Mouse (Mus musculus) embryonic facial prominence, embryonic 11.5 days (tissue): ENCODE data around the gene Phlpp1. TPM values are rescaled to one million over a fixed set of nuclear protein-coding genes. Genes with fewer than 3 reads are reported as not detected.

ENCODE experiments used
- ATAC-seq: fragments of 200-750 bp; cut with Nextera tagmentation; replicated peaks from 2 replicates; pipeline ENCODE4 v1.8.0; 2017; ENCODE audit warnings: low read depth; ENCODE audit not compliant: insufficient number of reproducible peaks, low FRiP score, low TSS enrichment
- DNase-seq: peaks from one replicate; pipeline ENCODE4 v3.0.0-alpha.2; 2015; ENCODE audit warnings: low spot score
- H3K27ac ChIP-seq: fragments of 300-500 bp; sonication (generic); replicated peaks from 2 replicates; pipeline ENCODE4 v1.5.1; 2014; ENCODE audit warnings: mild to moderate bottlenecking, low read depth, low read length, control low read depth
- H3K27me3 ChIP-seq: fragments of 300-500 bp; sonication (generic); 2 replicates; pipeline ENCODE4 v1.6.1; 2014; ENCODE audit warnings: mild to moderate bottlenecking, low read length, moderate library complexity, mixed read lengths; ENCODE audit not compliant: control insufficient read depth, insufficient read depth
- H3K36me3 ChIP-seq: fragments of 300-500 bp; sonication (generic); replicated peaks from 2 replicates; pipeline ENCODE4 v1.6.1; 2014; ENCODE audit warnings: low read depth, mild to moderate bottlenecking, low read length, moderate library complexity, mixed read lengths; ENCODE audit not compliant: control insufficient read depth, insufficient read depth
- H3K4me1 ChIP-seq: fragments of 300-500 bp; sonication (generic); 2 replicates; pipeline ENCODE4 v1.6.1; 2014; ENCODE audit warnings: low read length, mixed read lengths; ENCODE audit not compliant: control insufficient read depth, insufficient read depth
- H3K4me2 ChIP-seq: fragments of 300-500 bp; sonication (generic); 2 replicates; pipeline ENCODE4 v1.6.1; 2014; ENCODE audit warnings: low read depth, mild to moderate bottlenecking, control low read depth, low read length, moderate library complexity
- H3K4me3 ChIP-seq: fragments of 300-500 bp; sonication (generic); 2 replicates; pipeline ENCODE4 v1.5.1; 2014; ENCODE audit warnings: low read depth, low read length, control low read depth
- H3K9ac ChIP-seq: fragments of 300-500 bp; sonication (generic); replicated peaks from 2 replicates; pipeline ENCODE4 v1.6.1; 2014; ENCODE audit warnings: mild to moderate bottlenecking, control low read depth, low read length
- H3K9me3 ChIP-seq: fragments of 300-500 bp; sonication (generic); replicated peaks from 2 replicates; pipeline ENCODE4 v1.6.1; 2016; ENCODE audit warnings: mild to moderate bottlenecking, low read length, inconsistent platforms, mixed read lengths; ENCODE audit not compliant: control insufficient read depth
- WGBS: fragments of 180-500 bp; shearing (Covaris S2); extraction: QIAGEN DNeasy Blood & Tissue Kit; methylation state at CpG from one replicate; pipeline ENCODE4 v1.1.7; 2014; 5-methylcytosine and 5-hydroxymethylcytosine counted together
- polyA plus RNA-seq: library from polyadenylated mRNA; unstranded; fragments of >200 nt; fragmentation: Nextera tagmentation; extraction: Ambion mirVana; gene quantifications from 2 replicates; pipeline ENCODE4 v1.2.1, GENCODE M21; 2014

Phlpp1 gene
- polyA plus RNA-seq, 1 experiment from 2014 or later: 3.8 TPM

DNA sequence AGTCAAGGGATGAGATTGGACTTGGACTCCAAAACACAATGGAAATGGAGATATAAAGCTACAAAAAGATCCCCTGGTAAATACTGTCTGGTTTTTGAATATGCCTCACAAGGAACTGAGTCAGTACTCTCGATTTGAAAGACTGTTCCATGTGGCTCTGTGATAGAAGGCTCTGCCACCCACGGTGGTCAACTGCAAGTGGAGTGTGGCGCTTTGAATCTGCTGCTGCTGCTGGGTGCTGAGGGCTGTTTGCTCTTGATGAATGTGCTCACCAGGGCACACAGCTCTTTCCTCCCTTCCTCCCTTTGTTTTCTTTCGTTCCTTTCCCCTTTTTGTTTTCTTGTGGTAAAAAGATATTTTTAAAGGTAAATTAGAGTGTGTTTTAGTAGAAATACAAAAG lies 97.8 kb downstream of the Phlpp1 start:
- 57% methylated on average over 4 of the region's 4 CpGs for WGBS
- H3K27me3 ChIP-seq: no peaks in the 10 kb centered on the region
- no peak overlapping the region for H3K9ac ChIP-seq
- no peak overlapping the region for H3K27ac ChIP-seq
- H3K4me2 ChIP-seq: no peak overlapping the region
- no peaks in the 10 kb centered on the region for H3K9me3 ChIP-seq
- no peaks in the 10 kb centered on the region for H3K36me3 ChIP-seq
- DNase-seq (no peak), ATAC-seq (no peak)
- no peak overlapping the region for H3K4me3 ChIP-seq
- no peaks in the 10 kb centered on the region for H3K4me1 ChIP-seq

DNA sequence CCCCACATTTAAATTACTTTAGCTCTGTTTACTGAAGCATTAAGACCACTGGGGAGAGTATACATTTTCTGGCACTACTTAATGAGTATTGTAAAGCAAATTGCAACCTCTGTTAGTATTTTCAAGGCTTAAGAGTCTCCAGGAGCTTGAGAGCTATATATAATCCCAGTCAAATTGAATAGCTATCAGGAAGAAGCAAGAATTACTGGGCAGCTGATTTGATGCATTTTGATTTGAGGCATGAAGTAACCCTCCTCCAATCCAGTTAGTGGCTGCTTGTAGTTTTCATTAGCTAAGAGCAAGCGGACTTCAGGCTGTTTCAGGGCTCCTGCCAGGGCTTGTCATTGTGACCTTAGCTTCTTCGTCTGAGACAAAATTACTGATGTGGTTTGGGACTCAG lies 101.4 kb downstream of the Phlpp1 start:
- Histone ChIP-seq H3K9me3 (no peaks in the 10 kb centered on the region), H3K27me3 (no peaks in the 10 kb centered on the region), H3K4me2 (no peak overlapping the region), H3K36me3 (no peaks in the 10 kb centered on the region), H3K4me1 (no peaks in the 10 kb centered on the region), H3K27ac (no peak overlapping the region), H3K9ac (no peak overlapping the region), H3K4me3 (no peak overlapping the region)
- 66% methylated on average over 2 of the region's 2 CpGs for WGBS
- DNase-seq (no peak), ATAC-seq (no peak)

DNA sequence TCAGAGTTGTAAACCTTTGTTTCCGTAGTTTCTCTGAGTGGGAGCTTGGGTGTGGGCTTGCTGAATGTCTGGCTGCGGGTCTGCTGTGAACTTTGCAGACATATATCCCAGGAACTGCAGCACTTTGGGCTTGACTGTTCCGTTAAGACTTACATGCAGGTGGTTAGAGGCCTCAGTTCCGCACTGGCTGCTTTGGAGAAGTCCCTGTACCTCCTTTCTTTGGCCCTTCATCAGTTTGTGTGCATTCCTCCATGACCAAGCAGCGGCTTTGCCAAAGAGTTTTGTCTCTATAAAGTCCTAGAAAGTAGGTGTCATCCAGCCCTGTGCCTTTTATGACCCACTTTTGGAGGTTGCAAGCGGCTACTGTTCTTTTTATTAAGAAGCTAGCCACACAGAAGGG lies 102.2 kb downstream of the Phlpp1 start:
- Histone ChIP-seq H3K27me3 (no peaks in the 10 kb centered on the region), H3K9me3 (no peaks in the 10 kb centered on the region), H3K4me3 (no peak overlapping the region), H3K4me1 (no peaks in the 10 kb centered on the region), H3K27ac (no peak overlapping the region), H3K9ac (no peak overlapping the region), H3K36me3 (no peaks in the 10 kb centered on the region), H3K4me2 (no peak overlapping the region)
- ATAC-seq: no peak
- DNase-seq: no peak
- 89% methylated on average over 6 of the region's 6 CpGs for WGBS

DNA sequence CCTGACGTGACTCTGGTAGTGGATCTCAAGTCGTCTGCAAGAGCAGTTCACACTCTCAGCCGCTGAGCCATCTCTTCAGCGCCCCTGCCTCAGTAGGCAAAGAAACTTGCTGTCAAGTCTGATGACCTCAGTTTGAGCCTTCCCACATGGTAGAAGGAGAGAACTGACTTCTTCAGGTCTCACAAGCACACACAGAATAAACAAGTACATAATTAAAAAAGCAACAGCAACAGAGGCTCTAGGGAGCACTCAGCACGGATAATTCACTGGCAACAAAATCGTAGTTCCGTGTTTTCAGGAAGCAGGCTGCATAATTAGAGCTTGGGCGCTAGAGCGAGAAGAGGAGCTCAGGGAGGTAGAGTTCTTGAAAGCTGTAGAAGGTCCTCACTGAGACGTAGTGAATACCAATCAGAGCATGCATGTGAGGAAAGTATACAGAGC lies 103.0 kb downstream of the Phlpp1 start:
- no peak for DNase-seq

DNA sequence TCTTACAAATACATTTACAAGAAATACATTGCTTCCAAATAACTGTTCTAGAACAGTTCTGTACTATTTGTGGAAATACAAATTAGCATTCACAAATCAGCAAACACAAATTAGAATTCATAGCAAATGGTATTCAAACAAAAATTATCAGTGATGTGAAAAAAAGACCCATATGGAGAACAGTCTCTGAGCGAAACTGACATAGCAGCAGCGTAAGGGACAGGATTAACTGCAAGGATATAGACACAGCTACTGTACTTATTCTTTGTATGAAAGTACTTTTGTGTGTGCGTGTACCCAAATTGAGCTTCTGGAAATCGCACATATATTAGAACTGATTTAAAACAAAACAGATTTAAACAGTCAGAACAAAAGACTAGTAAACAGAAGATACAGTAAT lies 103.6 kb downstream of the Phlpp1 start:
- no peak for DNase-seq

More for the DNA sequence above, 103.0 kb downstream of the Phlpp1 start:
- no peak overlapping the region for H3K9ac ChIP-seq
- no peak overlapping the region for H3K4me3 ChIP-seq
- no peaks in the 10 kb centered on the region for H3K9me3 ChIP-seq
- H3K4me2 ChIP-seq: no peak overlapping the region
- H3K4me1 ChIP-seq: no peaks in the 10 kb centered on the region
- H3K36me3 ChIP-seq: no peaks in the 10 kb centered on the region
- H3K27me3 ChIP-seq: no peaks in the 10 kb centered on the region
- 54% methylated on average over 10 of the region's 10 CpGs for WGBS
- ATAC-seq: no peak
- H3K27ac ChIP-seq: no peak overlapping the region

DNA sequence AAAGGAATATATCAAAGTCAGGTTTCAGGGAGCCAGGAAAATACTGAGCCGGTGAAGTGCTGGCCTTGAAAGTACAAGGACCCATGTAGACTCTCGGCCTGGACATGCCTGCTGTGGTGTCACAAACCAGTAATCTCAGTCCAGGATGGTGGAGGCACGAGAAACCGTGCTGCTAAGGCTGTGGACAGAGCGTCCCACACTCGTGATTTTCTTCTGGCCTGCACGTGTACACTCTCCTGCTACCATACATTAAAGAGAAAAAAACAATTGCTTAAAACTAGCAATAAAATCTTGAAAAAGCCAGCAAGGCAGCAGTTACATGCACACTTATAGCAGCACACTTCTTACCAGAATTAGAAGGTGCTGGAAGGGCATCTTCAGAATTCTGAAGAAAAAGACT lies 104.2 kb downstream of the Phlpp1 start:
- H3K9ac ChIP-seq: no peak overlapping the region
- DNase-seq: no peak
- H3K27ac ChIP-seq: no peak overlapping the region
- no peak for ATAC-seq
- H3K4me1 ChIP-seq: no peaks in the 10 kb centered on the region
- H3K4me2 ChIP-seq: no peak overlapping the region
- H3K4me3 ChIP-seq: no peak overlapping the region
- H3K27me3 ChIP-seq: no peaks in the 10 kb centered on the region
- H3K36me3 ChIP-seq: no peaks in the 10 kb centered on the region
- 85% methylated on average over 7 of the region's 7 CpGs for WGBS
- no peaks in the 10 kb centered on the region for H3K9me3 ChIP-seq

More for the DNA sequence above, 103.6 kb downstream of the Phlpp1 start:
- WGBS: 90% methylated on average over 4 of the region's 4 CpGs
- no peaks in the 10 kb centered on the region for H3K27me3 ChIP-seq
- H3K9ac ChIP-seq: no peak overlapping the region
- no peaks in the 10 kb centered on the region for H3K36me3 ChIP-seq
- no peaks in the 10 kb centered on the region for H3K4me1 ChIP-seq
- H3K4me3 ChIP-seq: no peak overlapping the region
- no peak for ATAC-seq
- no peak overlapping the region for H3K4me2 ChIP-seq
- no peaks in the 10 kb centered on the region for H3K9me3 ChIP-seq
- no peak overlapping the region for H3K27ac ChIP-seq

DNA sequence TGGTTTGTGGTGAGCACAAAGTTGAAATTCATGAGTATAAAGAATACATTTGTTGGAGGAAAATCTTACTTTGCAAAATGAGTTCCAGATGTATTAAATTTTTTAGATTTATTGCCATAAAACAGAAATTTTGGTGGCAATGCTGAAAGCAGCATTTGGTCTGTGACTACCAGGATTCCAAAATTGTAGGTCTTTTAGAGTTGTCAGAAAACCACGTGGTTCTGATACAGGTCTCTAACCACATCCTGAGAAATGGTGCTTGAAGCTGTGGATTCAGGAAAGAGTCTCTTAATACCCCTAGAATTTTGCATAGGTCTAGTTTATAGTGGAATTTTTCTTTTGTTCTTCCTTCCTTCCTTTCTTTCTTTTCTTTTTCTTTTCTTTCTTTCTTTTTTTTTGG lies 105.3 kb downstream of the Phlpp1 start:
- Histone ChIP-seq H3K9me3 (no peaks in the 10 kb centered on the region), H3K36me3 (no peaks in the 10 kb centered on the region), H3K9ac (no peak overlapping the region), H3K4me2 (no peak overlapping the region), H3K27me3 (no peaks in the 10 kb centered on the region), H3K4me1 (no peaks in the 10 kb centered on the region), H3K27ac (no peak overlapping the region), H3K4me3 (no peak overlapping the region)
- ATAC-seq: no peak
- DNase-seq: no peak
- 77% methylated on average over 1 of the region's 1 CpGs for WGBS

DNA sequence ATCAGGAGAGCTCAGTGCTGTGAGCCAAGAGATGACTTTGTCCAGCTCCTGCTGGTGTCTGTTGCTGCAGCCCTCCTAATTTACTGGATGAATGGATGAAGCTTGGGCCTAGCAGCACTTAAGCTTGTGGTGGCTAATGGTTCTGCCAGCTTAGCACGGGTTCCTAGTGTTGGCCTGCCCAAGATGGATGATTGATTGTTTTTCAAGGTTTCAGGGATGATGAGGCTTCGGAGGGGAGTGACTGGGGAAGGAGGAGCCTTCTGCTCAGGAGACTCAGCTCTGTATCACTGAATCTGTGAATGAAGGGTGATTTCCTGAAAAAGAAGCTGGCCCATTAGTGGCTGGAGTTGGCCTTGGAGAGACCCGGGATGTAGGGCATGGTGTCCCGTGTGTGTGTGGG lies 105.7 kb downstream of the Phlpp1 start:
- Histone ChIP-seq H3K4me1 (no peaks in the 10 kb centered on the region), H3K27me3 (no peaks in the 10 kb centered on the region), H3K4me3 (no peak overlapping the region), H3K9ac (no peak overlapping the region), H3K27ac (no peak overlapping the region), H3K9me3 (no peaks in the 10 kb centered on the region), H3K4me2 (no peak overlapping the region), H3K36me3 (no peaks in the 10 kb centered on the region)
- no peak for DNase-seq
- 0 out of 2 replicates have a peak, but pooled peaks have one; percentile 16 for ATAC-seq
- WGBS: 54% methylated on average over 4 of the region's 4 CpGs
